Mouse (Mus musculus): ENCODE measurements around the gene Atp5e. TPM values are rescaled to one million over a fixed set of nuclear protein-coding genes. Genes with fewer than 3 reads are reported as not detected.

The Atp5e gene
- polyA plus RNA-seq, 1 experiment from 2014 or later = 911 TPM

DNA sequence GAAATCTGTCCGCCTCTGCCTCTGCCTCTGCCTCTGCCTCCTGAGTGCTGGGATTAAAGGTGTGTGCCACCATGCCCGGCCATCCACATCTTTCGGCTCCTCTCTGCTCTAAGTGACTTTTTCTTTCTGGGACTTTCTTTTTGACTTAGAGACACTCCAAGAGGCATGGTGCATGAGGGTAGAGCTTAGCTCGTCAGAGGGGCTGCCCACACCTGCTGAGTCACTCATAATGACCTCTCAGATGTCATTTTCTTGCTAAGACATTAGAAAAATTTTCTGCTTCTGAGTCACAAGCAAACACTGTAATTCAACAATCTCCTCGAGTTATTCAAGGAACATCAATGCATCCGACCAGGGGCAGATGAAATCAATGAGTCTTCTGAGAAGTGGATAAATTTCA is 18.9 kb downstream of the Atp5e start:
- H3K4me2 ChIP-seq = no peak overlapping the region
- H3K27me3 ChIP-seq = no peaks in the 10 kb centered on the region
- no peak overlapping the region for H3K9ac ChIP-seq
- H3K36me3 ChIP-seq = no peaks in the 10 kb centered on the region
- H3K4me3 ChIP-seq = no peak overlapping the region
- ATAC-seq (ENCODE audit: insufficient number of reproducible peaks, insufficient read depth, low FRiP score, low TSS enrichment, low read depth) = no peak
- peaks cover 10% of the 10 kb centered on the region for H3K4me1 ChIP-seq
- 81% methylated on average over 6 of the region's 6 CpGs for WGBS
- no peaks in the 10 kb centered on the region for H3K9me3 ChIP-seq
- no peak overlapping the region for H3K27ac ChIP-seq

DNA sequence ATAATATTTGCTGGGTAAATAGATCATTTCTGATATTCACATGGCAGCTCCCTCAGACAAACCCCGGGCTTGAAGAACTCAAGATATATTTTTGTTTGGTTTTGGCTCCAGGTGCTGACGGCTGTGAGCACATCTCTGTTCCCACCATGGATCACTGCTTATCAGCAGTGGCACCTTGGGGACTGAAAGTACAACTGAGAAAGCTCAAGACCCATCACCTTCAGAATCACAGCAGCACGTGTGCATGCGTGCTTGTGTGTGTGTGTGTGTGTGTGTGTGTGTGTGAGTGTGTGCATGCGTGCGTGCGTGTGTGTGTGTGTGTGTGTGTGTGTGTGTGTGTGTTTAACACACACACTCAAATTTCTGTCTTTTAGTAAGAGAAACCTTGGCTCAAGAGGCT is 19.5 kb downstream of the Atp5e start:
- no peak overlapping the region for H3K4me3 ChIP-seq
- H3K9me3 ChIP-seq = no peaks in the 10 kb centered on the region
- ATAC-seq (ENCODE audit: insufficient number of reproducible peaks, insufficient read depth, low FRiP score, low TSS enrichment, low read depth) = no peak
- H3K36me3 ChIP-seq = no peaks in the 10 kb centered on the region
- H3K9ac ChIP-seq = no peak overlapping the region
- WGBS = 84% methylated on average over 7 of the region's 7 CpGs
- H3K4me2 ChIP-seq = no peak overlapping the region
- no peak overlapping the region for H3K27ac ChIP-seq
- H3K4me1 ChIP-seq = peaks cover 14% of the 10 kb centered on the region
- H3K27me3 ChIP-seq = no peaks in the 10 kb centered on the region

DNA sequence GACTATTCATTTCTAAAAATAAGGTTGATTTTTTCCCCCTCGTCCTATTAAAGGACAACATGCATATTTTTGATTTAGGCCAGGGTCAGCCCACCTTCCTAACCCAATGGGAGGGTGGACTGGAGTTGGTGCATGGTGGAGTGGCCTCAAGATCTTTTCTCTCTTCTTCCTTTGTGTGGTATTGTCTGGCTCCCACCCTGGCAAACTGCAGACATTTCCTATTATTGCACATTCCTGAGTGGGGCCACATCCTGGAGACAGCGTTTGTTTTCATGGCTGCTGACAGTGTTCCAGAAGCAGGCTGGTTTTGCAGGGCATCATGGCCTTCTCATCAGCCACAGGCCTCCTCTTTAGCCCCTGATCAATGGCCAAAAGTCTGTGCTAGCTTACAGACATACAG is 20.9 kb downstream of the Atp5e start:
- no peaks in the 10 kb centered on the region for H3K27me3 ChIP-seq
- no peak for ATAC-seq (ENCODE audit: insufficient number of reproducible peaks, insufficient read depth, low FRiP score, low TSS enrichment, low read depth)
- H3K9ac ChIP-seq = no peak overlapping the region
- H3K4me3 ChIP-seq = no peak overlapping the region
- WGBS = 42% methylated on average over 2 of the region's 2 CpGs
- H3K4me2 ChIP-seq = no peak overlapping the region
- no peaks in the 10 kb centered on the region for H3K9me3 ChIP-seq
- peaks cover 24% of the 10 kb centered on the region for H3K4me1 ChIP-seq
- H3K36me3 ChIP-seq = no peaks in the 10 kb centered on the region
- H3K27ac ChIP-seq = 0 out of 2 replicates have a peak overlapping the region, but pooled peaks have one; percentile 35

DNA sequence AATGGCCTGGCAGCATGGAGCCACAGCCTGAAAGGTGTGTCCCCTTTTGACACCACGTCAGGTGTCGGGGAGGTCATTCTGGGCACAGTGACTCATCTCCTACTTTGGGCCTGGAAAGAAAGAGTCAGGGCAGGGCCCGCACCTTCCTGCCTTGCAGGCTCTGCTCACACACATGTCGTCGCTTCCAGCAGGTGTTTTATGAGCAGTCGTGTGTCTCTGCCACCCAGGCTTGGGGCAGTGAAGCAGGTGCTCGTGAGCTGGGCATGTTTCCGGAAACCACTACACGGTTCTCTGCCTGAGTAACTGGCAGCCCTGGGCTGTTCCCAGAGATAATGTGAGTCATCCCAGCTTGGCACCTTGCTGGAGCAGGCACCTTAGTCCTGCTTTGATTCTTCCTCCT is 21.4 kb downstream of the Atp5e start:
- Histone ChIP-seq H3K27ac (0 out of 2 replicates have a peak overlapping the region, but pooled peaks have one; percentile 13), H3K9me3 (no peaks in the 10 kb centered on the region), H3K4me1 (peaks cover 29% of the 10 kb centered on the region), H3K36me3 (no peaks in the 10 kb centered on the region), H3K4me2 (no peak overlapping the region), H3K9ac (no peak overlapping the region), H3K27me3 (no peaks in the 10 kb centered on the region), H3K4me3 (no peak overlapping the region)
- WGBS = 79% methylated on average over 9 of the region's 9 CpGs
- no peak for ATAC-seq (ENCODE audit: insufficient number of reproducible peaks, insufficient read depth, low FRiP score, low TSS enrichment, low read depth)

DNA sequence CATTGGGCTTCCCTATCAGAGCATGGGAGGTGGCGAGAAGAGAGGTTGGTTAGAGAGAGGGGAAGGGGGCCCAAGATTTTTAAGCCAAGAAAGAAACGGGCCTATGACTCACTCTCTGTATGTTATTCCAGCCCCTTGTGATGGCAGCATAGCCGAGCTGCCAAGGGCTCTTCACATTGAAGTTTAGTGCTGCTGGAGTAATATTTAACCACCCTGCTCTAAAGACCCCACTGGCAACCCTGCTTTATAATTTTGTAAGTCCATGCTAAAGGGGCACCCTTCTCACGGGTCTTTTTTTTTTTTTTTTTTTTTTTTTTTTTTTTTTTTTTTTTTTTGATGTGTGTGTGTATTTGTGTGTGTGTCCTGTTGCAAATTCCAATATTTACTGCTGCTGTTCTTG is 22.0 kb downstream of the Atp5e start:
- Histone ChIP-seq H3K4me3 (no peak overlapping the region), H3K27ac (no peak overlapping the region), H3K9me3 (no peaks in the 10 kb centered on the region), H3K36me3 (peaks cover 3% of the 10 kb centered on the region; the same call in 1 of the 2 replicates), H3K4me1 (peaks cover 31% of the 10 kb centered on the region), H3K27me3 (no peaks in the 10 kb centered on the region), H3K4me2 (no peak overlapping the region), H3K9ac (no peak overlapping the region)
- 82% methylated on average over 4 of the region's 4 CpGs for WGBS
- no peak for ATAC-seq (ENCODE audit: insufficient number of reproducible peaks, insufficient read depth, low FRiP score, low TSS enrichment, low read depth)

DNA sequence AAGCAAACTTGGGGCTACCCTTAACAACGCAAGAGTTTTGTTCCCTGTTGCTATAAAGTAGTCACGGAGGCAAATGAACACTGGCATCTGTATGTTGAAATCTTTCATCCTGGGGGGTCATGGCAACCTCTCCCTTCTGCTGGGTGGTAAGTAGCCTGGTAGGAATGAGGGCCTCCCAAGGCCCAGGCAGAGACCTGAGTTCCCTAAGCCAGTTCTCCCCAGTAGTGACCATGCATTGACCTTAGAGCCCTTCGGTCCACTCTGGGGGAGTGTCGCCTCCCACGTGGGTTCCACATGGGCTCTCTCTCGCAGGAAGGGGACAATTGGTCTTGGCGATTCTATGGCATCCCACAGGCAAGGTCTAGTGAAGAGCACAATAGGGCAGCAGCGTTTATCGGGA is 23.9 kb downstream of the Atp5e start:
- Histone ChIP-seq H3K4me1 (peaks cover 31% of the 10 kb centered on the region), H3K36me3 (peaks cover 17% of the 10 kb centered on the region), H3K9me3 (no peaks in the 10 kb centered on the region), H3K27ac (no peak overlapping the region), H3K9ac (no peak overlapping the region), H3K4me3 (no peak overlapping the region), H3K4me2 (no peak overlapping the region), H3K27me3 (no peaks in the 10 kb centered on the region)
- 82% methylated on average over 9 of the region's 9 CpGs for WGBS
- no peak for ATAC-seq (ENCODE audit: insufficient number of reproducible peaks, insufficient read depth, low FRiP score, low TSS enrichment, low read depth)

DNA sequence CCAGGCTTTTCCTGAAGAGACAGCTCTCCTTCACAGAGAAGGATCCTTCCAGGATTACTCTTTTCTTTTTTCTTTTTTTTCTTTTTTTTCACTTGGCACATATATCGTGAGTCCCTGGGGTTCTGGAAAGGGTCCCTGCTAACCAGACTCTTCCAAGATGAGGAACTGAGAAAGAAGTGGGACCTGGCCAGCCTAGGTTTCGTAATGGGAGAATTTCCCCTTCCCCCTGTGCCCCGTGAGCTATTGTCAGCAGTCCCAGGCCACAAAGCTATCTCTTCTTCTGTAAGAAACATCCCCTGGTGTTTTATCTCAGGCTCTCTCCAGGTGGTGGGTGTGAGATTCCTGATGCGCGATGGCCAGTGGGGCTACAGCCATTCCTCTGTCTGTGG is 24.5 kb downstream of the Atp5e start:
- no peaks in the 10 kb centered on the region for H3K27me3 ChIP-seq
- no peak for ATAC-seq (ENCODE audit: insufficient number of reproducible peaks, insufficient read depth, low FRiP score, low TSS enrichment, low read depth)
- WGBS = 59% methylated on average over 5 of the region's 5 CpGs
- H3K27ac ChIP-seq = no peak overlapping the region
- H3K4me2 ChIP-seq = peak overlapping the region; percentile 88
- peaks cover 31% of the 10 kb centered on the region for H3K4me1 ChIP-seq
- H3K9ac ChIP-seq = peak overlapping the region; percentile 75; the same call in 1 of the 2 replicates
- H3K9me3 ChIP-seq = no peaks in the 10 kb centered on the region
- H3K4me3 ChIP-seq = peak overlapping the region; percentile 63; the same call in 1 of the 2 replicates
- H3K36me3 ChIP-seq = peaks cover 22% of the 10 kb centered on the region

DNA sequence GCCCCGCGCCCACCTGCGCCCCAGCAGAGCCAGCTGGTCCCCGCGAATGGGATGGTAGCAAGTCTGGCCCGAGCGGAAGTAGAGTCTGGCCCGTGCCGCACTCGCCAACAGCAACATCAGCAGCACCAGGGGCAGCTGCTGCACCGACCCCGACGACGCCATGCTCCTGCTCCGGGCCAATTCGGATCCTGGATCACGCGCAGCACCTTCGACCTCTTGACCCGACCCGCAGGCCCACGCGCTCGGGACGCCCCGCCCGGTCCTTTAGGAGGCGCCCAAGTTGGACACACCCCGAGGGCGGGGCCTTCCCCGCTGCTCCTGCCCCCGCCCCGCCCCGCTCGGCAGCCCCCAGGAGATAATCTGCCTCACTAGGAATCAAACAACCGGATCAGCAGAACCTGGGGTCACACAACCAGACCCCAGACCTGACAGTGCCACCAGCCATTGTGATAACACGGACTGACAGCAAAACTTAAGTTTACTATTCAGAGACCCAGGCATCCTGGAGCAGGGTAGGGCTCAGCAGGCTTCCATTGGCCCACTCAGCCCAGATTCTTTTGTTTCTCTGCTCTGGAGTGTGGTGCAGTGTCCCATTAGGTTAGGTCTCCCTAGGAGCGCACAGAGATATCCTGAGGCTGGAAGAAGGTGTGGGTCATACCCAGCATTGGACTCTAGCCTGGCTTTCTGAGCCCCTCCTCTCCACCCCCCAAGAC is 25.0 kb downstream of the Atp5e start, which contains the start of gene Ctsz:
Gene Ctsz (minus strand): TSS at position 303 of the 713 bp plus-strand sequence.
- H3K9ac ChIP-seq = peak within 1 kb of the TSS; percentile 75
- H3K4me3 ChIP-seq = peak within 1 kb of the TSS; percentile 63
- no peak within 1 kb of the TSS for H3K27ac ChIP-seq
- H3K36me3 ChIP-seq = peaks cover 22% of the 10 kb centered on the region
- H3K27me3 ChIP-seq = no peaks in the 10 kb centered on the region
- ATAC-seq (ENCODE audit: insufficient number of reproducible peaks, insufficient read depth, low FRiP score, low TSS enrichment, low read depth) = peak; percentile 56; the same call in 1 of the 2 replicates
- H3K4me2 ChIP-seq = peak within 1 kb of the TSS; percentile 88
- peaks cover 31% of the 10 kb centered on the region for H3K4me1 ChIP-seq
- no peaks in the 10 kb centered on the region for H3K9me3 ChIP-seq
- WGBS = under 1% methylated on average over 38 of the region's 38 CpGs

DNA sequence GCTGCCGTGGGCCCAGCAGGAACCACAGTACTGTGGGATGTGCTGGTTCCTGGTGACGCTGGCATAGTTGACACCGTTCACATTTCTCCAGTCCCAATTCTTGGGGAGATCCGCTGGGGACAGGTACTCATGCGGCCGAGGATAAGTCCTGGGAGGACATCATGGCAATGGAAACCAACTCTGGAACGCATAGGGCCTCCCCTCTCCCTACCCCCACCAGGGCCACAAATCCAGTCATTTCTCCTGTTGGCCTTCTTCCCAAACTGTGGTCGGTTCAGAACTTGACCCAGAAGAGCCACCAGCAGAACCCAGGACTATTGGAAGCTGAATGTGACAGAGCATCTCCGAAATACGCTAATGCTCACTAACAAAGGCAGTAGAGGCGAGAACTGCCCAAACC is 25.7 kb downstream of the Atp5e start:
- peak overlapping the region; percentile 75 for H3K9ac ChIP-seq
- H3K9me3 ChIP-seq = no peaks in the 10 kb centered on the region
- H3K27me3 ChIP-seq = no peaks in the 10 kb centered on the region
- H3K36me3 ChIP-seq = peaks cover 29% of the 10 kb centered on the region
- 71% methylated on average over 11 of the region's 11 CpGs for WGBS
- no peak for ATAC-seq (ENCODE audit: insufficient number of reproducible peaks, insufficient read depth, low FRiP score, low TSS enrichment, low read depth)
- H3K4me3 ChIP-seq = peak overlapping the region; percentile 63
- H3K4me1 ChIP-seq = peaks cover 29% of the 10 kb centered on the region
- peak overlapping the region; percentile 88 for H3K4me2 ChIP-seq
- H3K27ac ChIP-seq = no peak overlapping the region

DNA sequence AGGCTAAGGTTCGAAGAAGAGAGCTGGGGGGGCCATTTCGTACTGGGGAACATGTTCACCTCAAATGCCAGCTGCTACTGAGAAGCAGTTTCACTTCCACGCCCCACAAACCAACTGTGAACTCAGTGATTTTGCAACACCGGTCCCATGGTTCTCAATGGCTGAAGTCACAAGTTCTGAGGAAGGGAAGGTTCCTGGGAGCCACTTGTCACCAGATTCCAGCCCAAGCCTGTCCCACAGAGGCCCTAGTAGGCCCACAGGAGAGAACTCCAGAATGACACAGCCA is 26.3 kb downstream of the Atp5e start:
- no peak overlapping the region for H3K9ac ChIP-seq
- H3K4me3 ChIP-seq = peak overlapping the region; percentile 63
- ATAC-seq (ENCODE audit: insufficient number of reproducible peaks, insufficient read depth, low FRiP score, low TSS enrichment, low read depth) = no peak
- H3K4me2 ChIP-seq = peak overlapping the region; percentile 88
- no peaks in the 10 kb centered on the region for H3K27me3 ChIP-seq
- peaks cover 23% of the 10 kb centered on the region for H3K4me1 ChIP-seq
- 94% methylated on average over 4 of the region's 4 CpGs for WGBS
- peaks cover 34% of the 10 kb centered on the region for H3K36me3 ChIP-seq
- no peaks in the 10 kb centered on the region for H3K9me3 ChIP-seq
- no peak overlapping the region for H3K27ac ChIP-seq

DNA sequence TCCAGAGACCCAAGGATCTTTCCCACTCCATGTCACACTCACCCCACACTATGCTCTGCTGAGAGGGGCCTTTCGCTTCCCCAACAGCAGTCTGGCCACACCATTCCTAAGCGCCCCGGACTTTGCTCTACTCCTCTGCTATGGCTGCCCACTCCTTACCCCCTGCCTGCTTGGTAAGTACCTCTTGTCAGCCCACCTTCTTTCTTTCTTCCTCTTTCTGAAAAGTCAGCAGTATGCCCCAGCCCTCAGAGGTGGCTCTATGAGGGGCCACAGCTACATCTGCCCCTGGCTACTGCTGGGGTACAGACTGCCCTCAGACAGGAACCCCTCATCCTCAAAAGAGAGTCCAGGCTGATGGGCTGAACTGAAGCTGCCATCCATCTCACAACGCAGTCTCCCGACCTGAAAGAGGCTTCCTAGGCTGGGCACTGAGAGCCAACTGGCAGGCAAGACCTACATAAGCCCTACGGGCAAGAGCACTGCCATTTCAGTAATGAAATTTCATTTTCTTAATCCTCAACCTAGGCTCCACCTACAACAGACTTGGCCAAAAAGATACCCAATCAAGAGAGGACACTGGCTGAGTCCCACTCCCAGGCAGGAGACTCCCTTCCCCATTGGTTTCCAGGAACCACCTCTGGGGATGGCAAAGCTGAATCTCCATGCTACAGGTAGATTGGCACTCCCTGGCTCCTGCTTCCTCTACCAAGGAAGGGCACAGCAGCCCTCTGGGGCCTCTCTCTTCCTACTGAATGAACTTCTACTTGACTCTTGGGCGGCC is 26.8 kb downstream of the Atp5e start:
- Histone ChIP-seq H3K9ac (no peak overlapping the region), H3K4me3 (no peak overlapping the region), H3K27ac (no peak overlapping the region), H3K9me3 (no peaks in the 10 kb centered on the region), H3K36me3 (peaks cover 38% of the 10 kb centered on the region), H3K27me3 (no peaks in the 10 kb centered on the region), H3K4me2 (no peak overlapping the region), H3K4me1 (peaks cover 22% of the 10 kb centered on the region)
- 94% methylated on average over 7 of the region's 7 CpGs for WGBS
- no peak for ATAC-seq (ENCODE audit: insufficient number of reproducible peaks, insufficient read depth, low FRiP score, low TSS enrichment, low read depth)

Data from embryonic facial prominence, embryonic 13.5 days (tissue).